Comparison of ENCODE assay signal across 11 mouse cellular contexts in the genomic region with DNA sequence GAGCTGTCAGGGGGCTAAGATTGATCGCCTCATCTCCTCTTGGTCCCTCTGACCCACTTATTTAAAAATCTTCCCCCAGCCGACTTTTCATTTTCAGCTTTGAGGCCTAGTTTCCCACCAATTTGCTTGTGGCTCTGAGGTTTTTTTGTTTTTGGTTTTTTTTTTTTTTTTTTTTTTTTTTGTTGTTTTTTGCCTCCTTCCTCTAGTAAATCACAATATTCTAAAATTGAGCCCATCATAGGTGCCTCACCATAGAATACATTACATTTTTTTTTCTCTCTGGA. TPM values are rescaled to one million over a fixed set of nuclear protein-coding genes. Genes with fewer than 3 reads are reported as not detected.
DNase-seq lines count a peak whose midpoint lies in the region; ATAC-seq and TF ChIP-seq lines count a peak whose summit lies in the region.
"Had no signal": no experiment of that assay in that cellular context is flagged by ENCODE, and none has a peak within 500 bp of the region (broad histone marks: within the 10 kb centered on the region; RNA-seq: fewer than 3 reads in every experiment).

A gene (plus strand): TSS at position 185 of the 284 bp plus-strand sequence.

- TF ChIP-seq POLR2A in spleen, adult 2 months (IDR thresholded peaks at IDR 0.05; ENCODE audit: low read depth, low read length), result no peak

- no peak for ATAC-seq in heart, embryonic 12.5 days (ENCODE audit: insufficient number of reproducible peaks, low FRiP score)
- ATAC-seq in intestine, embryonic 15.5 days, result no peak
- ATAC-seq: forebrain, embryonic 15.5 days had no signal

- H3K4me3 ChIP-seq in heart, embryonic 12.5 days, result no peak within 1 kb of the TSS
- no peak within 1 kb of the TSS for H3K4me3 ChIP-seq in spleen, adult 2 months (ENCODE audit: extremely low read depth, insufficient read depth, insufficient read length)
- peak within 1 kb of the TSS; percentile 66 for H3K4me3 ChIP-seq in intestine, embryonic 15.5 days (replicated peaks)
- H3K4me3 ChIP-seq in forebrain, embryonic 10.5 days, result no peak within 1 kb of the TSS
- H3K4me3 ChIP-seq: forebrain, embryonic 15.5 days had no signal

- H3K27me3 ChIP-seq in heart, embryonic 12.5 days (replicated peaks), result peaks cover 86% of the 10 kb centered on the region
- peaks cover 27% of the 10 kb centered on the region for H3K27me3 ChIP-seq in spleen, adult 2 months (ENCODE audit: control insufficient read depth, insufficient read depth, low read length)
- H3K27me3 ChIP-seq in intestine, embryonic 15.5 days (replicated peaks), result peaks cover 5% of the 10 kb centered on the region; the same call in 1 of the 2 replicates
- peaks cover 100% of the 10 kb centered on the region for H3K27me3 ChIP-seq in forebrain, embryonic 10.5 days (ENCODE audit: poor library complexity, severe bottlenecking)

- 27% methylated on average over 2 of the region's 2 CpGs for WGBS in heart, embryonic 12.5 days
- WGBS in spleen, adult 2 months, result 70% methylated on average over 2 of the region's 2 CpGs
- 35% methylated on average over 2 of the region's 2 CpGs for WGBS in intestine, embryonic 15.5 days
- WGBS in forebrain, embryonic 10.5 days, result 0% methylated on average over 2 of the region's 2 CpGs

- H3K9ac ChIP-seq in heart, embryonic 12.5 days, result no peak within 1 kb of the TSS
- peak within 1 kb of the TSS; percentile 32 for H3K9ac ChIP-seq in intestine, embryonic 15.5 days
- H3K9ac ChIP-seq: forebrain, embryonic 15.5 days; liver, embryonic 15.5 days had no signal

- peaks cover 27% of the 10 kb centered on the region for H3K4me1 ChIP-seq in heart, embryonic 12.5 days (replicated peaks)
- peaks cover 5% of the 10 kb centered on the region for H3K4me1 ChIP-seq in spleen, adult 2 months (ENCODE audit: control insufficient read depth, insufficient read depth, insufficient read length)
- peaks cover 45% of the 10 kb centered on the region for H3K4me1 ChIP-seq in intestine, embryonic 15.5 days (replicated peaks)
- peaks cover 31% of the 10 kb centered on the region for H3K4me1 ChIP-seq in forebrain, embryonic 10.5 days

- no peaks in the 10 kb centered on the region for H3K9me3 ChIP-seq in heart, embryonic 12.5 days (replicated peaks)
- no peaks in the 10 kb centered on the region for H3K9me3 ChIP-seq in intestine, embryonic 15.5 days
- H3K9me3 ChIP-seq in forebrain, embryonic 10.5 days, result no peaks in the 10 kb centered on the region
- H3K9me3 ChIP-seq: forebrain, embryonic 15.5 days; liver, embryonic 15.5 days had no signal

- H3K27ac ChIP-seq in heart, embryonic 12.5 days (ENCODE audit: poor library complexity, severe bottlenecking), result no peak within 1 kb of the TSS
- H3K27ac ChIP-seq in spleen, adult 2 months (ENCODE audit: insufficient read depth, low read length), result peak within 1 kb of the TSS; percentile 41
- H3K27ac ChIP-seq in intestine, embryonic 15.5 days, result peak within 1 kb of the TSS; percentile 94
- H3K27ac ChIP-seq in forebrain, embryonic 10.5 days, result no peak within 1 kb of the TSS
- H3K27ac ChIP-seq: forebrain, embryonic 15.5 days; liver, embryonic 15.5 days had no signal

- intact Hi-C loops in gastrocnemius, postnatal 14 days (cut with DNase I; ENCODE audit: low total_unique reads), result no loop called here

- no peaks in the 10 kb centered on the region for H3K36me3 ChIP-seq in heart, embryonic 12.5 days
- no peaks in the 10 kb centered on the region for H3K36me3 ChIP-seq in spleen, adult 2 months (ENCODE audit: control insufficient read depth, insufficient read depth, low read length)
- 0 out of 2 replicates have a peak, but pooled peaks cover 3% of the 10 kb centered on the region for H3K36me3 ChIP-seq in intestine, embryonic 15.5 days
- H3K36me3 ChIP-seq in forebrain, embryonic 10.5 days (replicated peaks), result no peaks in the 10 kb centered on the region
- H3K36me3 ChIP-seq: forebrain, embryonic 15.5 days; liver, embryonic 15.5 days had no signal

- no peak for TF ChIP-seq CTCF in spleen, adult 2 months (IDR thresholded peaks at IDR 0.05; ENCODE audit: extremely low read depth, insufficient read depth, insufficient read length, insufficient replicate concordance)

- H3K4me2 ChIP-seq in heart, embryonic 12.5 days, result peak within 1 kb of the TSS; percentile 72
- H3K4me2 ChIP-seq in intestine, embryonic 15.5 days (replicated peaks), result peak within 1 kb of the TSS; percentile 85
- H3K4me2 ChIP-seq: forebrain, embryonic 15.5 days; liver, embryonic 15.5 days had no signal

- DNase-seq in heart, postnatal 4 days, result no peak
- DNase-seq in spleen, adult 2 months (ENCODE audit: low read depth in 1 of 2, low spot score in 2 of 2), result no peak
- no peak for DNase-seq in spleen, postnatal 36 days (ENCODE audit: low spot score in 2 of 2)
- DNase-seq in left cerebral cortex, adult 9 months (ENCODE audit: low spot score in 2 of 2), result no peak
- DNase-seq in forebrain, embryonic 10.5 days (ENCODE audit: extremely low spot score, low spot score), result no peak
- no peak for DNase-seq in gastrocnemius, postnatal 14 days

RNA-seq across cellular contexts. Expression of the gene that starts here (rescaled TPM):
- 4.0 TPM in 2 replicates for polyA plus RNA-seq in heart, embryonic 12.5 days (2016; fragmentation: Nextera tagmentation; extraction: Ambion mirVana)
- total RNA-seq in heart, postnatal 4 days (2021), result 1 to 10 TPM; 1.3 to 2.2 TPM
- polyA plus RNA-seq in spleen, adult 2 months (2012; rRNA removed), result 1.9 and 2.4 TPM in 2 replicates
- polyA plus RNA-seq in intestine, embryonic 15.5 days (2015; fragmentation: Nextera tagmentation; extraction: Ambion mirVana), result 17.7 and 19.8 TPM in 2 replicates
- not detected in 2 replicates for polyA plus RNA-seq in forebrain, embryonic 10.5 days (2016; fragmentation: Nextera tagmentation; extraction: Ambion mirVana)
- total RNA-seq in gastrocnemius, postnatal 14 days (2021), result 1 to 10 TPM in 1 of 2 experiments, under 1 TPM in 1; 0.51 to 1.1 TPM
- total RNA-seq: common myeloid progenitor, adult 5-6 weeks had no signal
- polyA plus RNA-seq: forebrain, embryonic 15.5 days had no signal

Comparison
In these comparisons a context has a peak if more than half of its experiments do, and no peak if none do; other contexts are left out.
1. H3K27ac ChIP-seq: peak in spleen, adult 2 months (single experiment) and intestine, embryonic 15.5 days (single experiment); none in heart, embryonic 12.5 days (single experiment) and forebrain, embryonic 10.5 days (single experiment).